Mouse (Mus musculus): ENCODE data around the gene Tapbpl. TPM values are rescaled to one million over a fixed set of nuclear protein-coding genes. Genes with fewer than 3 reads are reported as not detected.

The Tapbpl gene
- polyA plus RNA-seq, 1 experiment, result 6.5 TPM

GRCm38 (mm10) chr6:125215148-125215954, 16.3 kb downstream of the Tapbpl start, which contains the start of gene Vamp1:
TSS of gene Vamp1 (plus strand) at chr6:125215551.
- peak within 1 kb of the TSS; percentile 35 for H3K4me3 ChIP-seq
- H3K36me3 ChIP-seq (ENCODE audit: control insufficient read depth, insufficient read depth), result no peaks in the 10 kb centered on the region
- peaks cover 9% of the 10 kb centered on the region for H3K27me3 ChIP-seq (ENCODE audit: control insufficient read depth, insufficient read depth, insufficient read length)
- peak within 1 kb of the TSS; percentile 7 for H3ac ChIP-seq (ENCODE audit: control insufficient read depth, insufficient read length)
- peak within 1 kb of the TSS; percentile 94 for H3K4me2 ChIP-seq (ENCODE audit: low read depth)
- no peaks in the 10 kb centered on the region for H3K79me2 ChIP-seq (ENCODE audit: control insufficient read depth, insufficient read depth)
- TF ChIP-seq MYOD1 (IDR thresholded peaks at IDR 0.05; ENCODE audit: control insufficient read depth in 1 of 3, insufficient read length in 2 of 3, low read depth in 2 of 3) (peak in 2 of 3 experiments; percentile 21 to 61), CEBPB (IDR thresholded peaks at IDR 0.05; ENCODE audit: insufficient read depth, poor library complexity, severe bottlenecking) (no peak), TCF12 (IDR thresholded peaks at IDR 0.05; ENCODE audit: insufficient read depth, poor library complexity, severe bottlenecking) (no peak), TCF3 (IDR thresholded peaks at IDR 0.05; ENCODE audit: insufficient read length, low read depth) (no peak), MAX (IDR thresholded peaks at IDR 0.05; ENCODE audit: low read depth) (no peak), MYOG (IDR thresholded peaks at IDR 0.05; ENCODE audit: control insufficient read depth in 1 of 3, insufficient read depth in 1 of 3, insufficient read length in 2 of 3, low read depth in 2 of 3) (peak in 2 of 3 experiments; percentile 47 to 64), REST (IDR thresholded peaks at IDR 0.05; ENCODE audit: insufficient read depth, insufficient read length) (peak; percentile 26), SRF (IDR thresholded peaks at IDR 0.05; ENCODE audit: control insufficient read depth, insufficient read length, low read depth) (peak; percentile 6), POLR2A (IDR thresholded peaks at IDR 0.05; ENCODE audit: insufficient read length, low read depth) (peak; percentile 90), POLR2AphosphoS2 (IDR thresholded peaks at IDR 0.05; ENCODE audit: insufficient read length, low read depth) (peak; percentile 86), E2F4 (IDR thresholded peaks at IDR 0.05; ENCODE audit: insufficient read depth) (no peak), USF1 (IDR thresholded peaks at IDR 0.05; ENCODE audit: low read depth) (no peak)

- Histone ChIP-seq H3K4me2 (ENCODE audit: low read depth) (no peak overlapping the region), H3K36me3 (ENCODE audit: control insufficient read depth, insufficient read depth) (no peaks in the 10 kb centered on the region), H3K27me3 (ENCODE audit: control insufficient read depth, insufficient read depth, insufficient read length) (peaks cover 9% of the 10 kb centered on the region), H3K79me2 (ENCODE audit: control insufficient read depth, insufficient read depth) (no peaks in the 10 kb centered on the region), H3ac (ENCODE audit: control insufficient read depth, insufficient read length) (no peak overlapping the region), H3K4me3 (no peak overlapping the region)
- TF ChIP-seq REST (IDR thresholded peaks at IDR 0.05; ENCODE audit: insufficient read depth, insufficient read length) (no peak), MAX (IDR thresholded peaks at IDR 0.05; ENCODE audit: low read depth) (no peak), POLR2AphosphoS2 (IDR thresholded peaks at IDR 0.05; ENCODE audit: insufficient read length, low read depth) (no peak), POLR2A (IDR thresholded peaks at IDR 0.05; ENCODE audit: insufficient read length, low read depth) (no peak), MYOG (IDR thresholded peaks at IDR 0.05; ENCODE audit: control insufficient read depth in 1 of 3, insufficient read depth in 1 of 3, insufficient read length in 2 of 3, low read depth in 2 of 3) (no peak), TCF3 (IDR thresholded peaks at IDR 0.05; ENCODE audit: insufficient read length, low read depth) (no peak), SRF (IDR thresholded peaks at IDR 0.05; ENCODE audit: control insufficient read depth, insufficient read length, low read depth) (no peak), MYOD1 (IDR thresholded peaks at IDR 0.05; ENCODE audit: control insufficient read depth in 1 of 3, insufficient read length in 2 of 3, low read depth in 2 of 3) (no peak), E2F4 (IDR thresholded peaks at IDR 0.05; ENCODE audit: insufficient read depth) (no peak), CEBPB (IDR thresholded peaks at IDR 0.05; ENCODE audit: insufficient read depth, poor library complexity, severe bottlenecking) (no peak), USF1 (IDR thresholded peaks at IDR 0.05; ENCODE audit: low read depth) (no peak)
These were observed 17.9 kb downstream of the Tapbpl start for GRCm38 (mm10) chr6:125213715-125214114.

- Histone ChIP-seq H3K79me2 (ENCODE audit: control insufficient read depth, insufficient read depth) (no peaks in the 10 kb centered on the region), H3K4me2 (ENCODE audit: low read depth) (no peak overlapping the region), H3K4me3 (no peak overlapping the region), H3K36me3 (ENCODE audit: control insufficient read depth, insufficient read depth) (no peaks in the 10 kb centered on the region), H3ac (ENCODE audit: control insufficient read depth, insufficient read length) (no peak overlapping the region), H3K27me3 (ENCODE audit: control insufficient read depth, insufficient read depth, insufficient read length) (peaks cover 9% of the 10 kb centered on the region)
- TF ChIP-seq TCF3 (IDR thresholded peaks at IDR 0.05; ENCODE audit: insufficient read length, low read depth) (no peak), USF1 (IDR thresholded peaks at IDR 0.05; ENCODE audit: low read depth) (no peak), POLR2A (IDR thresholded peaks at IDR 0.05; ENCODE audit: insufficient read length, low read depth) (no peak), E2F4 (IDR thresholded peaks at IDR 0.05; ENCODE audit: insufficient read depth) (no peak), SRF (IDR thresholded peaks at IDR 0.05; ENCODE audit: control insufficient read depth, insufficient read length, low read depth) (no peak), CEBPB (IDR thresholded peaks at IDR 0.05; ENCODE audit: insufficient read depth, poor library complexity, severe bottlenecking) (no peak), MAX (IDR thresholded peaks at IDR 0.05; ENCODE audit: low read depth) (no peak)
These were observed 18.5 kb downstream of the Tapbpl start for GRCm38 (mm10) chr6:125213129-125213528.

GRCm38 (mm10) chr6:125212621-125213020, 19.0 kb downstream of the Tapbpl start:
- TF ChIP-seq MAX (IDR thresholded peaks at IDR 0.05; ENCODE audit: low read depth), result no peak
- TF ChIP-seq SRF (IDR thresholded peaks at IDR 0.05; ENCODE audit: control insufficient read depth, insufficient read length, low read depth), result no peak
- no peak for TF ChIP-seq TCF3 (IDR thresholded peaks at IDR 0.05; ENCODE audit: insufficient read length, low read depth)
- no peak for TF ChIP-seq TCF12 (IDR thresholded peaks at IDR 0.05; ENCODE audit: insufficient read depth, poor library complexity, severe bottlenecking)
- no peak for TF ChIP-seq MYOD1 (IDR thresholded peaks at IDR 0.05; ENCODE audit: control insufficient read depth in 1 of 3, insufficient read length in 2 of 3, low read depth in 2 of 3)
- no peak for TF ChIP-seq E2F4 (IDR thresholded peaks at IDR 0.05; ENCODE audit: insufficient read depth)
- no peak for TF ChIP-seq USF1 (IDR thresholded peaks at IDR 0.05; ENCODE audit: low read depth)
- no peak for TF ChIP-seq REST (IDR thresholded peaks at IDR 0.05; ENCODE audit: insufficient read depth, insufficient read length)
- TF ChIP-seq CEBPB (IDR thresholded peaks at IDR 0.05; ENCODE audit: insufficient read depth, poor library complexity, severe bottlenecking), result no peak
- TF ChIP-seq POLR2AphosphoS2 (IDR thresholded peaks at IDR 0.05; ENCODE audit: insufficient read length, low read depth), result no peak
- TF ChIP-seq POLR2A (IDR thresholded peaks at IDR 0.05; ENCODE audit: insufficient read length, low read depth), result no peak
- TF ChIP-seq MYOG (IDR thresholded peaks at IDR 0.05; ENCODE audit: control insufficient read depth in 1 of 3, insufficient read depth in 1 of 3, insufficient read length in 2 of 3, low read depth in 2 of 3), result no peak
- no peak overlapping the region for H3K4me2 ChIP-seq (ENCODE audit: low read depth)
- H3K36me3 ChIP-seq (ENCODE audit: control insufficient read depth, insufficient read depth), result no peaks in the 10 kb centered on the region
- no peak overlapping the region for H3K4me3 ChIP-seq
- peaks cover 9% of the 10 kb centered on the region for H3K27me3 ChIP-seq (ENCODE audit: control insufficient read depth, insufficient read depth, insufficient read length)
- H3K79me2 ChIP-seq (ENCODE audit: control insufficient read depth, insufficient read depth), result no peaks in the 10 kb centered on the region
- no peak overlapping the region for H3ac ChIP-seq (ENCODE audit: control insufficient read depth, insufficient read length)

Data from myocyte (in vitro differentiated cells).